Mouse (Mus musculus) heart, adult 2 months (tissue): ENCODE data around the gene Fhit.

Source experiments
- CTCF ChIP-seq: fragments of 200-600 bp; IDR thresholded peaks from 2 replicates; pipeline ENCODE4 v1.8.1; 2022; ENCODE audit warnings: antibody characterized with exemption, mild to moderate bottlenecking, moderate library complexity
- EP300 ChIP-seq: fragments of 200-500 bp; IDR thresholded peaks from 2 replicates; pipeline ENCODE4 v1.6.1; 2011; ENCODE audit warnings: low read depth, low read length, control low read depth; ENCODE audit not compliant: insufficient read depth
- POLR2A ChIP-seq: fragments of 200-500 bp; IDR thresholded peaks from 2 replicates; pipeline ENCODE4 v1.6.1; 2011; ENCODE audit warnings: mild to moderate bottlenecking, low read depth, low read length, control low read depth; ENCODE audit not compliant: insufficient read depth

- TF ChIP-seq EP300 = no peak
- TF ChIP-seq CTCF = no peak
- no peak for TF ChIP-seq POLR2A
These were observed 1155.6 kb downstream of the Fhit start for GRCm38 (mm10) chr14:10006278-10006677.
